Mouse (Mus musculus) c-Kit-negative CD71-positive TER-119-positive erythroid progenitor cells, embryonic 14.5 days (primary cell): ENCODE results near the gene Qrich2.
A peak's percentile ranks its signal among the peaks of the same experiment; 100 is the strongest.
"Not testable (repeated sequence)": the region's sequence is repeated elsewhere in the genome, so short reads cannot be mapped to it uniquely, and the experiment has no call there.

Experiments used
- DNase-seq: peaks from one replicate; pipeline ENCODE4 v3.0.0-alpha.2; 2013; ENCODE audit warnings: low read depth, low spot score

The Qrich2 gene

GRCm38 (mm10) chr11:116489771-116490231 lies 23.8 kb upstream of the Qrich2 start:
- no peak for DNase-seq

GRCm38 (mm10) chr11:116488693-116489375 lies 22.8 kb upstream of the Qrich2 start:
- DNase-seq = no peak

DNA sequence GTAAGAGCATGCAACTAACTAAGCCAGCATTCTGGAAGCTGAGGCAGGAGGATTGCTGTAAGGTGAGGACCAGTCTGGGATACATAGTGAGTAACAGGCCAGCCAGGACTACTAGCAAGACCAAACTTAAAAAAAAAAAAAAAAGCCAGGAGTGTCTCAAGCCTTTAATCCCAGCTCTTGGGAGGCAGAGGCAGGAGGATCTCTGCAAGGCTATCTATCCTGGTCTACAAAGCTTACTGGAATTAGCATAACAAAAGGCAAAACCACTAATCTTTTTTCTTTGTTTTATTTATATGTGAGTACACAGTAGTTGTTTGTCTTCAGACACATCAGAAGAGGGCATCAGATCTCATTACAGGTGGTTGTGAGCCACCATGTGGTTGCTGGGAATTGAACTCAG lies 22.2 kb upstream of the Qrich2 start:
- no peak for DNase-seq

GRCm38 (mm10) chr11:116484261-116484660 lies 18.2 kb upstream of the Qrich2 start:
- DNase-seq = no peak

GRCm38 (mm10) chr11:116481776-116482175 lies 15.7 kb upstream of the Qrich2 start:
- DNase-seq = no peak

DNA sequence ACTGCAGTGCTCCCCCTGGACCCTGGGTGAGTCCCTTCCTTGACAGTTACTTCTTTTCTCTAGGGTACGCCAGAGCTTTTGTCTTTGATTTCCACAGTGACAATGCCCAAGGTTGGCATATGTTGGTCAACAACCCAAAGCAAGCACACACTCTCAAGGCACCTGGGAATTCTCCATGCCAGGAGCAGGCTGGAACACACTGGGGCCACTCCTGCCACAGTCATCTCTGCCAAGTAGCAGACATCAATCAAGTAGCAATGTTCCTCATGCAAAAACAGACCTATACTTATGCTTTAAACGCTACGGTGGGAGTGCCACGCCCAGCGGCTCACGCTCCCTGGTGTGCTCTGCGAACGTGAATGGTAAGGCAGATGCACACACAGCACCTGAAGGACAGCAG lies 14.9 kb upstream of the Qrich2 start:
- no peak for DNase-seq

DNA sequence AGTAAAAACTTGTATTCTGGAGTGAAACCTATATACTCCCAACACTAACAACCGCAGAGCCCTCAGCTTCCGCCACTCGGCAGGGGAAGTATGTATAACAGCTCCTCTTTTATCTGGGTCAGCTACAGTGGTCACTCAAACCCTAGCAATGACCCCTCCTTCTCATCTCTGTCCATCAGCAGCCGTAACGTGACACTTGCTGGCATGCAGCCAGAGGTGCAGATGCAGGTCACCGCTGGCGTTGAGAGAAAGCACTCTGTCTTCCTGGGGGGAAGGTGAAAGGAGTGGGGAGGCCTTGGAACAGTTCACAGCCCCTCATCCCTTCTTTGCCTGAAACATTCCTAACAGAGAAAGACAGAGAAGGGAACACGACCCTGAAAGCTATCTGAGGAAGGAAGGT lies 13.8 kb upstream of the Qrich2 start:
- no peak for DNase-seq

DNA sequence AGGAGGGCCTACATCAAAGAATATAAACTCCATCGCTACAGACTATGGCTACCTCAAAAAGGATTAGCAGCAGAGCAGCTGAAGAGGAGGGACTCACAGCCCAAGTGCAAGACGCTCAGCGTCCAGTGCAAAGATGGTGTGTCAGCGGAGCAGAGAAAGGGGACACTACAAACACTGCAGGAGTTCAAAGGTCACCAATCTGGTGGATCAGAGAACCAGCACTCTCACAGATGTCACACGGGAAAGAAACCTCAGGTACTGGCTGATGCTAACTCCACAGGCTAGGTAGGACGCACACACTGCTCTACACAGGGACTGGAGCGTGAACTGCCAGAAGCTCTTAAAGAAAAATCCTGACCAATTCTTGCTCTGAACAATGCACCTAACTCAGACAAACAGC lies 12.9 kb upstream of the Qrich2 start:
- DNase-seq = no peak

GRCm38 (mm10) chr11:116477160-116477759 lies 11.2 kb upstream of the Qrich2 start:
- DNase-seq = no peak

- DNase-seq = no peak
These were observed 10.7 kb upstream of the Qrich2 start for GRCm38 (mm10) chr11:116476696-116477095.

DNA sequence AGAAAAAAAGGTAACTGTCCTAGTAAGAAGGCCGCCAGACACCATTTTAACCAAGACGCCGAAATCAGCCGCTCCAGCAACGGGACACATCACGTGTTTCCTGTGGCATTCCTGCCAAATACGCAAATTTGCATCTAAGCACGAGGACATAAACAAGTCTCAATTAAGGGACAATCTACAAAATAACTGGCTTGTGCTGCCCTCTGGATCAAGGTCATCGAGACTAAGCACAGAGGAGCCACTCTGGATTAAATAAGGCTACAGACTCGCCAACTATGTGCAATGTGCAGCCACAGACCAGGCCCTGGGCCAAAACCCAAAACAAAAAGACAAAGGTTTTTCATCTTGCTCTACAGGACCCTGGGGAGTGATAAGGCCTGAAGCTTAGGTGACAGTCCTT lies 10.0 kb upstream of the Qrich2 start:
- no peak for DNase-seq

GRCm38 (mm10) chr11:116472275-116472674 lies 6.2 kb upstream of the Qrich2 start:
- no peak for DNase-seq

GRCm38 (mm10) chr11:116470896-116471295 lies 4.9 kb upstream of the Qrich2 start:
- DNase-seq = no peak

DNA sequence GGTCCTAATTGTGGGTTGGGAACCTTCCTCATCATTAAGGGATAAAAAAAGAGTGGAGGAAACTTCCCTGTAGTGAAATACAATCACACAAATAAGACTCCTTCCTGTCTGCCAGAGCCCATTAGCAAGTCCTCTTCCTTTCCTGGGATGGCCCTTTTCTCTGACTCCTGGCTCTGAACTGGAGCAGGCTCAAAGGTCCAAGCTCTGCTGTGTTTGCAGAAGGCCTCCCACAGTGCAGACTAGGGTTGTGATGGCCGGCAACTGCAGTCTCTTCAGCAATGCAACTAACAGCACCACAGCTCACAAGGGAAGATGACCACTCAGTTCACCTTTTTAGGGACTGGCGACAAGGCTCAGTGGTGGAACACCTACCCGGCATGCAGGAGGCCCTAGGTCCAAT lies 4.2 kb upstream of the Qrich2 start:
- no peak for DNase-seq

GRCm38 (mm10) chr11:116468338-116468737 lies 2.3 kb upstream of the Qrich2 start:
- DNase-seq = not testable (repeated sequence)

- peak; percentile 58 for DNase-seq
These were observed 2.2 kb downstream of the Qrich2 start for GRCm38 (mm10) chr11:116463833-116464232.

DNA sequence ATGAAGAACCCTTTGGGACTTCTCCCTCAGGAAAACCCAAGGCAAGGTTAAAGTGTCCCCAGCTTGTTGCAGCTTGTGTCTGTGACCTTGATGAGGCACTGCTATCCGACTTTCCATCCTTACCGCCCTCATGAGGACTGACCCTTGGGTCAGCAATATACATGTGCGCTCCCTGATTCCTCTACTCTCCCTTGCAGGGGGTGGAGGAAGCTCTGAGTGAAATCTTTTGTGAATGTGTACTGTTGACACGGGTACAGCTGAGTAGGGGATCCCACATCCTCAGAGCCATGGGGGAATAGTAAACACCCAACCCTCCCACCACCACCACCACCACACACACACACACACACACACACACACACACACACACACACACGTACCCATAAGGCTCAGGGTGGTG lies 2.7 kb downstream of the Qrich2 start:
- no peak for DNase-seq

DNA sequence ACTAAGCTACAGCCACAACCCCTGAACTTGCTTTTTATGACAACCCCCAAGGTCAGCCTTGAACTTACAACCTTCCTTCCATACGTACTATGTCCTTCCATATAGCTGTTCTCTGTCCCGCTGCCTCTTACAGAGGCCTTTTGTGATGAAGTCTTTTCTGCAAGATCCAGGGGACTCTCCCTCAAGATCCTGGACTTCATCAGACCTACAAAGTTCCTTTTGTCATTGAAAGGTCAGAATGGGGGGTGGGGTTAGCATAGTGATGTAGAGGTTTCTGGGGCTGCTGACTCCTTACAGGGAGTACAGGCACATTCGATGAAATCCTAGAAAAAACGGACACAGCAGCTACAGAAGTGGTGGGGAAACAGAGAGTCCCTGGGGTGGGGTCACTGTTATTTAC lies 6.3 kb downstream of the Qrich2 start:
- no peak for DNase-seq

- DNase-seq = no peak
These were observed 9.8 kb downstream of the Qrich2 start for GRCm38 (mm10) chr11:116456234-116456633.

DNA sequence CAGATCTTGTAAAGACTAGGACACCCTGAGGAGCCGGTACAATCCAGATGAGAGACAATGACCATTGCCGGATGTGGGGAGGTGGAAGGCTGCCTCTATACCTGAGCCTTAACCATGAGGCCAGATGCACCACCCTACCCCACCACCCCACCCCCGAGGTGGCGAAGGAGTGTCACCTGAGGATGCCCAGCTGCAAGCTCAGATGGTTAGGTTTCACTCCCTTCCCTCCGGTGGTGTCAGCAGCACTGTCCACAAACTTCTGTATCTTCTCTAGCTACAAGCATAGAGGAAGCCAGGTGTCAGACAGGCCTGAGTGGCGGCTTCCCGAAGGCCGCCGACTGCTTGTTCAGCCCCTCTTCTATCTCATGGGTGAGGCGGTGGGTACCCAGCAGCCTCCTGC lies 12.2 kb downstream of the Qrich2 start:
- no peak for DNase-seq

DNA sequence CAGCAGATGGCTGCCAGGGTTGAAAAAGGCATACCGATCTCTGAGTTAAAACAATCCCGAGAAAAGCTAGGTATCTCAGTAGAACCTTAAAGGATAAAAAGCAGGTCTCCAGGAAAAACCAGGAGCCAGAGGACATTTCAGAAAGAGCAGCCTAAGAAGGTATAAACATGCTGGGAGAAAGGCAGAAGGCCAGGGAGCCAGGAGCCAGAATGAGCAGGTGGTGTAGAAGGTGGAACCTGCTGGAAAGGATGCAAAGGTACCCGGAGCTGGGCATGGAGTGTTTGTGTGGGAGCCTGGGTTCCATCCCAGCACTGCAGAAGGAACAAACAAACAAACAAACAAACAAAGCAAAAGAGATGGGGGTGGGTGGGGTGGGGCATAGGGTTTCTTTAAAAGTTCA lies 16.7 kb downstream of the Qrich2 start:
- no peak for DNase-seq

DNA sequence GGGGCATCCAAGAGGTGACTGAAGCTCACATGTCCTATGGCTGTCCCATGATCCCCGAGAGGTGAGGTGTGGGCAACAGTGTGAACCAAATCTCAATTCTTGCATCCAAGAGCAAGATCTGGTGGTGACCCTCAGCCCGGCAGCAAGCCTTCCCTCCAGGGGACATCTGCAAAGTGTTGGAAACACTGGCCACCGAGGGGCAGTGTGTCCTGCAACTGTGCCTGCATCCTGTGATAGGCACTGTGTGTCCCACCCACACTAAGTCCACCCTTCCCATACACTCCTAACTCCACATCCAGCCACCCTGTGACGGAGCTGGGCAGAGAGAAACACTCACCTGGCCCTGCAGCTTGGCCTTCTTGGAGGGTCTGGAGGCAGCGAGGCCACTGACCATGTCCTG lies 18.2 kb downstream of the Qrich2 start:
- no peak for DNase-seq

DNA sequence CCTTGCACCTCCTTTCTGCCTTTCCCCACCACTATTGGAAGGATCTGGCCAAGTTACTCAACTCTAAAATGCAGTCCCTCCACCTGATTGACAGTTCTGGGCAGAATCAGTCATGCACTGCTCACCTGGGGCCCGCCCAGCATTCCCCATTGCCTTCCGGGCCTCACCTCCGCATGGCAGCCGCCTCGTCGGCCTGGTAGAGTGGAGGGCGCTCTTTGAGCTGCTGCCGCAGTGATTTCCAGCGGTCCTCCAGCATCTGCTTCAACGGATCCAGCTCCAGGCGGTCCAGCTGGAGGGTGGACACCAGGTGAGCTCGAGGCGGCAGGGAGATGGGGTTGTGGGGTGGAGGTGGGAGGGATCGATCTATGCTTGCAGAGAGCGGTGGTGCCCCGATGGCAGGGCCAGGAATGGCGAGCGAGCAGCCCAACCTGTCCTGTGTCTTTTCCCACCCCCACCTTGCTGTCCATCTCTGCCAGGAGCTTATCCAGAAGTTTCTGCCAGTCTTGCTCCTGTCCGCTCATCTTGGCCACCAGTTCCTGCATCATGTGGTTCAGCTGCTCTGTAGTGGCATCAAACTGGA lies 19.6 kb downstream of the Qrich2 start:
- DNase-seq = no peak
